Mouse (Mus musculus): ENCODE results near the gene Wdr4. TPM values are rescaled to one million over a fixed set of nuclear protein-coding genes. Genes with fewer than 3 reads are reported as not detected.
A peak's percentile ranks its signal among the peaks of the same experiment; 100 is the strongest.

The Wdr4 gene
- total RNA-seq, 2 experiments from 2014 or later: 26.4 to 27.7 TPM

DNA sequence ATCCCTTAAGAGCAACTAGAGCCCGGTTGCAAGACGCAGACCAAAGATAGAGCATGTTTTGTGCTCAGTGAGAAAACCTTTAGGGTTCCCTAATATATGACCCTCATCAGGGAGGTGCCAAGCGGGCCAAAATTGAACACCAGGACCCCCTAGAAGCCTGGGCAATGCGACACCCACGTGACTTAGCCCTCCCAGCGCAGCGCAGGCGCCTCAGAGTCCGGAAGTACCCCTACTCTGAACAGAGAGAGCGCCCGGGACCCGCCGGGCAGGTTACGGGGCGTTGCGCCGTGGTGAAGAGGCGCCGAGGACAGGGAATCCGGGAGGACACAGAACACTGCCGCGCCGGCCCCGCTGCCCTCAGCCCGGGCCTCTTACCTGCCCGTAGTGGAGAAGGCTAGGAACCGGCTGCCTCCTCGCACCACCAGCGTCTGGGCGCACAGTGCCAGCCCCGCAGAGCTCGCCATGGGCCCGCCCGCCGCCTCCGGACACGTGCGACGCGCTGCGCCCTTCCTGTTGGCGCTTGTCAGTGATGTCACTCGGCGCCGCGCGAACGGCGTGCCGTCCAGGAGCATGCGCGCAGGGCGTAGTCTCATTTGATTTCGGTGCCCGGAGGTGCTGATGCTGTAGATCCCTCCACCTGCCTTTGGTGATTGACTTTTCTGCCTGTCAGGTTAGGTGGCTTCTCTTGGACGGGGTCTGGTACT is 7.8 kb downstream of the Wdr4 start:
- intact Hi-C loops (cut with DNase I): loop anchor here (2.0 to 5.0 kb wide), 2 partner anchors 53 to 150 kb away; partner anchors contain the start of gene Pknox1
- no peak for TF ChIP-seq CTCF (IDR thresholded peaks at IDR 0.05)
- DNase-seq (ENCODE audit: extremely low spot score in 1 of 2, low spot score in 2 of 2): peak; percentile 89 to 91
- Histone ChIP-seq H3K4me3 (peak overlapping the region; percentile 70), H3K27ac (peak overlapping the region; percentile 78)

DNA sequence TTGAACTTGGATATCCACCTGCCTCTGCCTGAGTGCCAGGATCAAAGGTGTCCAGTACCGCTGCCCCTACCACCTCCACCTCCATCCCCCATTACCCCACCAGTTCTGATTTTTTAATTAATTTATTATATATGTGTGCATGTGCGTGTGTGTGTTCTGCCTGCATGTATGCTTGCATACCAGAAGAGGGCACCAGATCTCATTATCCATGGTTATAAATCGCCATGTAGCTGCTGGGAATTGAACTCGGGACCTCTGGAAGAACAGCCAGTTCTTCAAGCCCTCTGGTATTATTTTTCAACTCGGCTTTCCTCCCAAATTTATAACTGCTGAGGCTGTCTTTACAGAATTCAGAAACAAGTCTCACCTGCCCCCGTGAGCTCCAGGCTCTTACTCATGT is 8.8 kb downstream of the Wdr4 start:
- peak; percentile 4; the same call in 1 of the 2 replicates for TF ChIP-seq CTCF (IDR thresholded peaks at IDR 0.05)
- H3K4me3 ChIP-seq: no peak overlapping the region
- intact Hi-C loops (cut with DNase I): loop anchor here (5.0 kb wide), 1 partner anchor 151 kb away; no protein-coding TSS in a partner anchor
- DNase-seq (ENCODE audit: extremely low spot score in 1 of 2, low spot score in 2 of 2): no peak
- no peak overlapping the region for H3K27ac ChIP-seq

DNA sequence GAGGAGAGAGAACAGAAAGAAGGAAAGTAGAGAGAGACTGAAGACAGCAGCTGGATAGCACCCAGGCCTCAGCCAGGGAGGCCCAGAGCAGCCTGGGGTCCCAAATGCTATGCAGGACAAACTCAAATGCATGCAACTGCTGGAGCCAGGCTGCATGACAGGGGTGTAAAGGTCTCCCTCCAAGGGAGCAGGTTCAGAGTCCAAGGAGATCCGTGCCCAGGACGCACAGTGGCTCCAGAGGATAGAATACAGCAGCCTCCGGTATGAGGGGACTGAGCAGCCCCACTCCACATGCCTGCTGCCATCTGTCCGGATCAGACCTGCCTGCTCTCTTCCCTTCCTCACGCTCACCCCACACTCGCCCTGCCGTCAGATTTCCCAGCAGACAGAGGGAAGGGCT is 13.5 kb downstream of the Wdr4 start:
- no peak for DNase-seq (ENCODE audit: extremely low spot score in 1 of 2, low spot score in 2 of 2)
- intact Hi-C loops (cut with DNase I): no loop called here
- no peak for TF ChIP-seq CTCF (IDR thresholded peaks at IDR 0.05)
- H3K4me3 ChIP-seq: no peak overlapping the region
- H3K27ac ChIP-seq: no peak overlapping the region

DNA sequence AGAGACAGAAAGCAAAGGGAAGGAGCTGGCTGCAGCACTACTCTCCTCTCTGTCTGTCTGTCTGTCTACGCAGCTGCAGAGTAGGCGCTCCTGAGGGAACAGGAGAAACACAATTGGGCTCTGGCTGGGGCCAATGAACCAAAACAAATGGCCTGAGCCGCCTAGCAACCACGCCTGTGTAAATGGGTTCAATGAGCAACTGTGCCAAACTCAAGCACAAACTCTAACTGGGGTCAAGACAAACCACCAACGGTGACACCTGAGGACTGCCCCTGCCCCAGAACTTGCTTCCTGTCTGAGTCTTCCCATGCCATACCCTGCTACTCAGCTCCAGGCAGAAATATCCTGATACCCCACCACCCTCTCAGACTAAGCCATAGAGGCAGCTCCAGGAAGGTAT is 14.8 kb downstream of the Wdr4 start:
- H3K4me3 ChIP-seq: no peak overlapping the region
- H3K27ac ChIP-seq: no peak overlapping the region
- intact Hi-C loops (cut with DNase I): no loop called here
- no peak for DNase-seq (ENCODE audit: extremely low spot score in 1 of 2, low spot score in 2 of 2)
- TF ChIP-seq CTCF (IDR thresholded peaks at IDR 0.05): no peak

DNA sequence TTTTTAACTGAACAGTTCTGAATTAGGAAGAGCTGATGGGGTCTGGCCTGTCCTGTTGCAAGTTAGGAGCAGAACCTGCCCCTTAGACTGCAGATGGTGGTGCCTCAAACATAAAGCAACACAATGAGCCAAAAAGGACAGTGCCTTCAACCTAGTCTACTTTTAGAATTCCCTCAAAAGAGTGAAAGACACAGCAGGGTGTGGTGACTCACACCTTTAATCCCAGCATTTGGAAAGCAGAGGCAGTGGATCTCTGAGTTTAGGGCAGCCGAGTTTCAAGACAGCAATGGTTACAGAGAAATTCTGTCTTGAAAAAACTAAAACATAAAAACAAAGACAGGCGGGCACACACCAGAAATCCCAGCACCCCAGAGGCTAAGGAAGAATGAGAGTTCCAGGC is 15.8 kb downstream of the Wdr4 start:
- DNase-seq (ENCODE audit: extremely low spot score in 1 of 2, low spot score in 2 of 2): no peak
- intact Hi-C loops (cut with DNase I): no loop called here
- no peak for TF ChIP-seq CTCF (IDR thresholded peaks at IDR 0.05)
- Histone ChIP-seq H3K27ac (no peak overlapping the region), H3K4me3 (no peak overlapping the region)

DNA sequence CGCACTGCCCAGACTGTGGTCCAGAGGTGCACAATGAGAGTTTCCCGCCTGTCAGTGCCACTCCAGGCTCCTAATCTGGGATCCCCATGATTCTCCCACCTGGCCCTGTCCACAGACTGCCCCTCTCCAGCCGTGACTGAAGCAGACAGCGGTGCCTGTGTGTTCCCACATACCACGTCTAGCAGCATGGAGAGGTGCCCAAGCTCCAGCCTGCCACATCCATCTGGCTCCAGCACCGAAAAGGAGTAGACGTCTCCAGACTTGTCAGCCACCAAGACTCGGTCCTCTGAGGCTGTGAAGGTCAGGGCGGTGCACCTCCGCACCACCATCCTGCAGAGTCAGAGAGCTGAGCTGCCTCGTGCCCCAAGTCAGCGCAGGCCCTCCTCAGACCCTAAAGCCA is 16.4 kb downstream of the Wdr4 start:
- no peak for TF ChIP-seq CTCF (IDR thresholded peaks at IDR 0.05)
- no peak overlapping the region for H3K4me3 ChIP-seq
- intact Hi-C loops (cut with DNase I): no loop called here
- H3K27ac ChIP-seq: no peak overlapping the region
- DNase-seq (ENCODE audit: extremely low spot score in 1 of 2, low spot score in 2 of 2): no peak

DNA sequence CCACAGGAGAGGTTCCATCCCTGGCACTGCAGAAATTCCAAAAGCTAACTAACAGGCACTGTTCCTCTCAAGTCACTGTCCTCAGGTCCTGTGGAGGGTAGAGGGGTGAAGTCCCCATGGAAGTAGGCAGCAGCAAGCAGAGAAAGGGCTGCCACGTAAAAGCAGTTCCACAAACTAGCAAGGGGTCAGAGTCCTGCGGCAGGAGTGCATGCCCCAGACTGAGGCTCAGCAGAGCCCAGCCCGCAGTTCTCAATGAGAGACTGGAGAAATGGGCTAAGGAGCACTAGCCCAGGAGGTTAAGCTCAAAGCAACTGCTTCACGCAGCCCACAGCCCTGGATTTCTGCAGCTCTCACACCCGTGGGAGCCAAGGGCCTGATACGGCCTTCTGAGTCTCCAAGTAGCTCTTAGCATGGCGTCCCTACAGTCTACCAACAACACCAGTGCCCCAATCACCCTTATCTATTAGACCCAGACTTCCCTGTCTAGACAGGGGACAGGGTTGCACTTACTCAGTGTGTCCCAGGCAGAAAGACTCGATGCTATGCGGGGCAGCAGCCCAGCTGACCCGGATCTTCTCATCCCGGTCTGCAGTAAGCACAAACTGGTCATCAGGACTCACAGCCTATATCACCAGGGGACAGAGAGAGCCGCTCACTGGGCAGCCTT is 17.4 kb downstream of the Wdr4 start:
- no peak for TF ChIP-seq CTCF (IDR thresholded peaks at IDR 0.05)
- intact Hi-C loops (cut with DNase I): no loop called here
- DNase-seq (ENCODE audit: extremely low spot score in 1 of 2, low spot score in 2 of 2): no peak
- Histone ChIP-seq H3K27ac (no peak overlapping the region), H3K4me3 (no peak overlapping the region)

DNA sequence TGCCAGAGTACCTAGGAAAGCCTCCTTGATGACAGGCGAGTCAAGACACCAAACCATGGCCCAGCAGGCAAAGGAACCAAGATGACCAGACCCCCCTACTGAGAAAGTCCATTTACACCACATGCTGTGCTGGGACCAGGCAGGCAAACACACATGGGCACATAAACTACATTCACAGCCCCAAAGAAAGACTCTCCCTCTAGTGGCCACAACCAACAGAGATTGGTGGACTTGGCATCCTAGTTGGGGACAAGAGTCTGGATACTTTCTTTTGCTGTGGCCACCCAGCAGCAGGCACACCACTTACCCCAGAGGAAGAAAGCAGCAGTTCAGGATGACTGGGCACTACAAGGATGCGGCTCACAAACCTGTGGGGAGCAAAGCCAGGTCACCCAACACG is 18.9 kb downstream of the Wdr4 start:
- TF ChIP-seq CTCF (IDR thresholded peaks at IDR 0.05): peak; percentile 29
- Histone ChIP-seq H3K4me3 (no peak overlapping the region), H3K27ac (no peak overlapping the region)
- intact Hi-C loops (cut with DNase I): no loop called here
- DNase-seq (ENCODE audit: extremely low spot score in 1 of 2, low spot score in 2 of 2): no peak

DNA sequence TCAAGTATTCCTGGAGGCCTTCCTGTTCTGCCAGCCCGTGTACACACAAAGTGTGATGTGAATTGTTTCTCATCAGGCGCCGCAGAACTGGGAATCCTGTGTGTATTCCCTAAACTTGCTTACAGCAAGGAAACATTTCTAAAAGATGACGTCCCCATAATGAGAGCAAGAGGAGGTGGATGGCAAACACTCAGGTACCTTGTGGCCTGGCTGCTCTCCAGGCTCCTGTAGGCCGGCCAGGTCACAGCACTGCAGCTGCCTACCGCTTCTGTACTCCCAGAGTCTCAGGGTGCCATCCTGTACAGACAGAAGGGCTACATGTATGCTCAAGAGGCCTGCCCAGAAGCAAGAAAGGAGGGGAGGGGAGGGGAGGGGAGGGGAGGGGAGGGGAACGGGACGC is 19.4 kb downstream of the Wdr4 start:
- no peak for DNase-seq (ENCODE audit: extremely low spot score in 1 of 2, low spot score in 2 of 2)
- H3K4me3 ChIP-seq: no peak overlapping the region
- intact Hi-C loops (cut with DNase I): no loop called here
- TF ChIP-seq CTCF (IDR thresholded peaks at IDR 0.05): no peak
- no peak overlapping the region for H3K27ac ChIP-seq

DNA sequence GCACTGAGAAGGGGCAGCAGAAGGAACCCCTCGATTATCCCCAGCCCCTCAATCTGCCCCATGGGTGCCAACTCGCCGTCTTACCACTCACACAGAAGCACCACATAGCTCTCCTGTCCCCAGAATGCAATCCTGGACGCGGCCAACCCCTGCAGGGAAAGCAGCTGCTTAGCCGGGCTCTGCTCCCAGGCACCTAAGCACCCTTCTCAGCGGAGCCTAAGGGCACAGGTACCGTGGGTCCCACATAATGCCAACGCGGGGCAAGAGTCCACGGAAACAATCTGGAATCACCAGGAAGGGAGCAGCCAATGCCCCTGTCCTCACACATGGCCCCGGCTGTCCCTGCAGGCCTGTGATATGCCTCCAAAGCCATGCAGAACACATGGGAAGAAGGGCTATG is 20.1 kb downstream of the Wdr4 start:
- DNase-seq (ENCODE audit: extremely low spot score in 1 of 2, low spot score in 2 of 2): no peak
- Histone ChIP-seq H3K27ac (no peak overlapping the region), H3K4me3 (no peak overlapping the region)
- intact Hi-C loops (cut with DNase I): no loop called here
- TF ChIP-seq CTCF (IDR thresholded peaks at IDR 0.05): no peak

DNA sequence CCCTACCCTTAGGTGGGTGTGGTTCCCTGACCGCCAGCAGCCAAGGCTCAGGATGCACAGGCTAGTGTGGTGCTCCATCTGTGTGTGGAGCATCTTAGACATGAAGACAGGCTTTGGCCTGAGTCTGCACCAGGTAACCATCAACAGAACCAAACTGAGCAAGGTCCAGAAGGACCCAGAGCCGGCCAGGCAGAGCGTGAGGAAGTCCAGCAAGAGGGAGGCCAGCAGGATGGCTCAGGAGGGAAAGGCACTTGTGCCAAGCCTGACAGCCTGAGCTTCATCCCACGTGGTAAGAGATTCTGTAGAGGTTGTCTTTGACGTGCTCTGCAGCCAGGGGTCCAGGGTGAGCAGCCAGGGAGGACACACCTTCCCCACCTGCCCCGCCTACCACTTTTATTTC is 22.1 kb downstream of the Wdr4 start:
- intact Hi-C loops (cut with DNase I): no loop called here
- DNase-seq (ENCODE audit: extremely low spot score in 1 of 2, low spot score in 2 of 2): no peak
- Histone ChIP-seq H3K4me3 (no peak overlapping the region), H3K27ac (no peak overlapping the region)
- TF ChIP-seq CTCF (IDR thresholded peaks at IDR 0.05): no peak

DNA sequence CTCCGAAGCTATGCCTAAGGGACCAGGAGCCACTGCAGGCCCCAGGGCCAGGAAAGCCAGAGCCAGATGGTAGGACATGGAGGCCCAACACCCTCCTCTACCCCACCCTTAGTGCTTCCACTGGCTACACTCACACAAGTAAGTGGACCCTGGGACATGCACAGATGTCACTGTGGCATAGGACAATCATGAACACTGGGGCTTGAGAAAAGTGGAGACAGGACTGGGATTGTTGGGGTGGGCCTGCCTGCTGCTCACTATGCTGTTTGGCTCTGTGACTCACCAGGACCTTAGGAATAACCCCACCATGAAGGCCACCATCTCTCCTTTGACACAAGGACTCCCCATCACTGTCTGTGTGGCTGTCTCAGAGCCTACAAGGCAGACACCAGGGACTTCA is 24.8 kb downstream of the Wdr4 start:
- Histone ChIP-seq H3K27ac (no peak overlapping the region), H3K4me3 (no peak overlapping the region)
- intact Hi-C loops (cut with DNase I): loop anchor here (5.0 kb wide), 2 partner anchors 358 to 483 kb away; no protein-coding TSS in a partner anchor
- DNase-seq (ENCODE audit: extremely low spot score in 1 of 2, low spot score in 2 of 2): no peak
- no peak for TF ChIP-seq CTCF (IDR thresholded peaks at IDR 0.05)

DNA sequence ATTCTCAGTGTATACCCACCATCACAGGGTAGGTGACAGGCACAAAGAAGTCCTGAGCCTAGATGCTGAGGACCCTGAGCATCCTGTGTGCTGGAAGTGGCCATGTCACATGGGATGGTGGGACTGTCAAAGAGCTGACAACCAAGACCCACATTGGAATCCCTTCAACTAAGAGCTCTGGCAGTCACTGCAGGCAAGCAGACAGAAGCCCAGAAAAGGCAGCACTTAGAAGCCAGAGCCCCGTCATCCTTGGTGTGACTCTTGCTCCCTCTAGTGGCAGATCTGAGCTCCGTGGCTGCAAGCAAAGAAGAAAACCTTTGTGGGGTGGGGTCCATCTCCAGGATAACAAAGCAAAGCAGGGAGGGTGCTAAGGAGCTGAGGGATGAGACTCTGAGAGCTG is 27.4 kb downstream of the Wdr4 start:
- intact Hi-C loops (cut with DNase I): loop anchor here (1.0 to 5.0 kb wide), 5 partner anchors 114 to 480 kb away; no protein-coding TSS in a partner anchor
- TF ChIP-seq CTCF (IDR thresholded peaks at IDR 0.05): peak; percentile 99
- Histone ChIP-seq H3K4me3 (no peak overlapping the region), H3K27ac (no peak overlapping the region)
- peak; percentile 73 to 75 for DNase-seq (ENCODE audit: extremely low spot score in 1 of 2, low spot score in 2 of 2)

Data from left cerebral cortex, adult 2 months (tissue).